Mouse (Mus musculus) kidney, adult 2 months (tissue): ENCODE results near the gene Uggt2. TPM values are rescaled to one million over a fixed set of nuclear protein-coding genes. Genes with fewer than 3 reads are reported as not detected.

ENCODE experiments used
- DNase-seq: peaks from one replicate; pipeline ENCODE4 v3.0.0; 2021
- H3K27ac ChIP-seq: fragments of 200-500 bp; 2 replicates; pipeline ENCODE4 v1.5.1; 2012; ENCODE audit warnings: low read depth, low read length, control low read depth, inconsistent platforms; ENCODE audit not compliant: insufficient read depth
- H3K27me3 ChIP-seq: fragments of 200-500 bp; replicated peaks from 2 replicates; pipeline ENCODE4 v1.6.1; 2012; ENCODE audit warnings: mild to moderate bottlenecking, moderate library complexity, low read length, inconsistent platforms; ENCODE audit not compliant: control insufficient read depth, insufficient read depth
- H3K36me3 ChIP-seq: fragments of 200-500 bp; 2 replicates; pipeline ENCODE4 v1.6.1; 2012; ENCODE audit warnings: mild to moderate bottlenecking, moderate library complexity, low read length, inconsistent platforms; ENCODE audit not compliant: control insufficient read depth, insufficient read depth
- H3K4me1 ChIP-seq: fragments of 200-500 bp; 2 replicates; pipeline ENCODE4 v1.6.1; 2011; ENCODE audit warnings: low read length; ENCODE audit not compliant: control insufficient read depth, insufficient read depth
- H3K4me3 ChIP-seq: fragments of 200-500 bp; 2 replicates; pipeline ENCODE4 v1.5.1; 2011; ENCODE audit warnings: mild to moderate bottlenecking, low read depth, low read length, control low read depth; ENCODE audit not compliant: insufficient read depth
- CTCF ChIP-seq: fragments of 200-500 bp; conservative IDR thresholded peaks from 2 replicates; pipeline ENCODE4 v1.5.1; 2011; ENCODE audit warnings: low read depth, mild to moderate bottlenecking, control low read depth, low read length, moderate library complexity, mixed read lengths; ENCODE audit not compliant: insufficient read depth, insufficient read length
- POLR2A ChIP-seq: fragments of 200-500 bp; IDR thresholded peaks from one replicate; pipeline ENCODE4 v1.6.1; 2011; ENCODE audit warnings: low read depth, low read length, control low read depth
- WGBS: fragments of 180-500 bp; shearing (Covaris S2); methylation state at CpG from one replicate; pipeline ENCODE4 v1.1.7; 2018; 5-methylcytosine and 5-hydroxymethylcytosine counted together
- polyA plus RNA-seq: library from polyadenylated mRNA; depleted of rRNA; stranded (reverse); fragments of >200 nt; gene quantifications from 2 replicates; pipeline ENCODE4 v1.2.3, GENCODE M21; 2012

Uggt2 gene
- polyA plus RNA-seq, 1 experiment = 3.4 TPM

GRCm38 (mm10) chr14:119125840-119126239, 26.6 kb upstream of the Uggt2 start:
- WGBS = 80% methylated on average over 4 of the region's 4 CpGs
- Histone ChIP-seq H3K27ac (no peak overlapping the region), H3K4me1 (0 out of 2 replicates have a peak, but pooled peaks cover 2% of the 10 kb centered on the region), H3K27me3 (no peaks in the 10 kb centered on the region), H3K4me3 (no peak overlapping the region), H3K36me3 (no peaks in the 10 kb centered on the region)
- DNase-seq = no peak
- TF ChIP-seq CTCF = no peak
- no peak for TF ChIP-seq POLR2A

DNA sequence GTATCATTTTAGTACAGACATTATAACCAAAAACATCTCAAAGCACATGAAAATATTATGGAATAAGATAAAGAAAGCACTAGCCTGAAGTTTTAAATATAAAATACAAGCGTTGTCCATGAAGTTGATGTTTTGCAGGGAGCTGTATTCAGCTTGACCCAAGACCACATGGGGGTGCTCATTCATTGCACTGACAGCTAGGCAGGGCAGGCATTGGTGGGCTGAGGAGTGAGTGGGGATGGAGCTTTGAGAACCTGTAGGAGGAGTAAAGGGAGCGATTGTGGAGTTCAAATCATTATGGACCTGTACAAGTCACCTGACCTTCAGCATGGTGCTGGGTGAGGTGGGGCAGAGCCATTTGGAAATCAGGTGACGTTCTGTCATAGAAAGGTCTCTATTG, 24.8 kb upstream of the Uggt2 start:
- H3K27ac ChIP-seq = no peak overlapping the region
- no peak overlapping the region for H3K4me3 ChIP-seq
- WGBS = 37% methylated on average over 3 of the region's 3 CpGs
- no peak for DNase-seq
- H3K4me1 ChIP-seq = 0 out of 2 replicates have a peak, but pooled peaks cover 2% of the 10 kb centered on the region
- H3K27me3 ChIP-seq = no peaks in the 10 kb centered on the region
- H3K36me3 ChIP-seq = no peaks in the 10 kb centered on the region
- TF ChIP-seq POLR2A (no peak), CTCF (peak; percentile 35)

- Histone ChIP-seq H3K36me3 (no peaks in the 10 kb centered on the region), H3K27ac (no peak overlapping the region), H3K27me3 (no peaks in the 10 kb centered on the region), H3K4me1 (0 out of 2 replicates have a peak, but pooled peaks cover 2% of the 10 kb centered on the region), H3K4me3 (peak overlapping the region; percentile 13; the same call in 1 of the 2 replicates)
- no peak for DNase-seq
- no peak for TF ChIP-seq CTCF
- no peak for TF ChIP-seq POLR2A
- WGBS = 4% methylated on average over 12 of the region's 12 CpGs
Observed at GRCm38 (mm10) chr14:119123582-119123981, 24.4 kb upstream of the Uggt2 start.

- 61% methylated on average over 6 of the region's 6 CpGs for WGBS
- no peaks in the 10 kb centered on the region for H3K4me1 ChIP-seq
- TF ChIP-seq CTCF (no peak), POLR2A (no peak)
Observed at GRCm38 (mm10) chr14:119112558-119112957, 13.3 kb upstream of the Uggt2 start.

DNA sequence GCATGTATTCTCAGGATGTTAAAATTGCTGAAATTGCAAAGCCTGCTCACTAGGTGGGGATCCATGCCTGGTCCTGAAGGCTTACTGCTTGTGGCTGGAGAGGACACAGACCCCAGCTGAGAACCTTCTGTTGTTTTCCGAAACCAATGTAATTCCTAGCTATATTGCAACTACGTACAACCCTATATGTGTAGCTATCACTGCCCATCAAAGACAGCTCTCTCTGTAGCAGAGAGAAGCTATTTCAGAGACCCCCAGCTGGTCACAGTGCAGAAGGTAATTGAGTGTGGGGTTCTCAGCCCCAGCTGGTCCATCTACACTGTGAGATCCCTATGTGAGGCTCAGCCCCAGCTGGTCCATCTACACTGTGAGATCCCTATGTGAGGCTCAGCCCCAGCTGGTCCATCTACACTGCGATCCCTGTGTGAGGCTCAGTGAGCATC, 10.6 kb upstream of the Uggt2 start:
- no peak overlapping the region for H3K4me3 ChIP-seq
- WGBS = 86% methylated on average over 3 of the region's 3 CpGs
- TF ChIP-seq CTCF = no peak
- no peak for TF ChIP-seq POLR2A
- H3K27me3 ChIP-seq = no peaks in the 10 kb centered on the region
- H3K4me1 ChIP-seq = no peaks in the 10 kb centered on the region
- H3K27ac ChIP-seq = no peak overlapping the region
- no peak for DNase-seq
- H3K36me3 ChIP-seq = no peaks in the 10 kb centered on the region

More at GRCm38 (mm10) chr14:119112558-119112957, 13.3 kb upstream of the Uggt2 start:
- H3K4me3 ChIP-seq = no peak overlapping the region
- H3K36me3 ChIP-seq = no peaks in the 10 kb centered on the region
- no peak overlapping the region for H3K27ac ChIP-seq
- DNase-seq = no peak
- H3K27me3 ChIP-seq = no peaks in the 10 kb centered on the region

DNA sequence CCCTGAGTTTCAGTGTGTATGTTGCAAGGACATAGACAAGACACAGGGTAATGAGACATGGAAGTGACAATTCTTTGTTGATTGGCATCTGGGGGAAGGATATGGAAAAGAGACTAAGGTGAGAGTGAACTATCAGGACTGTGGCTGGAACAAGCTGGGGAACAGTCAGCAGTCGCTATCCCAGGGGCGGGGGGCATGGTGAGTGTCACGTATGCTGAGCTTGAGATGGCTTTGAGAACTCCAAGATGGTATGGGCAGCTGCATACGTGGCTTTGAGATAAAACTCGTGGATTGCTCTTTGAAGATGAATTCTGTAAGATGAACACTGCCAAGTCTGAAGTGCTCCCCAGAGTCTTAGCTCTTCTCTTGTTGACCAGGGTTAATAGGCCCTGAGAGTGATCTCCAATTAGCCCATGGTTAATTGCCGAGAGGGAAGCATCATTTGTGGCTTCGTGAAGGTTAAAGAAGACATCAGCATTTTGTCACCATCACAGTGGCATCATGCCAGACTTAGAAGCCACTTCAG, 9.6 kb upstream of the Uggt2 start:
- H3K36me3 ChIP-seq = no peaks in the 10 kb centered on the region
- no peaks in the 10 kb centered on the region for H3K27me3 ChIP-seq
- no peaks in the 10 kb centered on the region for H3K4me1 ChIP-seq
- H3K4me3 ChIP-seq = no peak overlapping the region
- no peak for DNase-seq
- no peak overlapping the region for H3K27ac ChIP-seq
- 75% methylated on average over 7 of the region's 7 CpGs for WGBS
- TF ChIP-seq POLR2A (no peak), CTCF (no peak)

DNA sequence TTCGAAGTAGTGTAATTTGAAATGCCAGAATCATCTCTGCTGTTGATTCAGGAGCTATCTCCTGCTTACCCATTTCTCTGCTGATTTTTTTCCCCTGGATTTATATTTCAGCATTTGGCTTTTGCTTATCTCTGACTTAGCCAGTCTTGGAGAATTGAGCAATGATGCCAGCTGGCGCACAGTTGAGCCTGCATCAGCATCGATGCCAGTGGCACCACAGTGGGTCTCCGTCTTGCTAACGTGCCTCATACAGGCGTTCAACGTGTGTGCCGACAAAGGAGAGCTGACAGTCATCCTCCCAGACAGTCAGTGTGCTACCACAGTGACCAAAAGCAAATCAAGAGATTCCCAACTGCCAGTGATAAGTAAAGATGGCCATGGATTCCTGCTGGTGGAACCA, 8.4 kb upstream of the Uggt2 start:
- no peaks in the 10 kb centered on the region for H3K36me3 ChIP-seq
- no peaks in the 10 kb centered on the region for H3K27me3 ChIP-seq
- 92% methylated on average over 8 of the region's 8 CpGs for WGBS
- no peak overlapping the region for H3K4me3 ChIP-seq
- H3K27ac ChIP-seq = no peak overlapping the region
- no peak for TF ChIP-seq CTCF
- DNase-seq = no peak
- H3K4me1 ChIP-seq = no peaks in the 10 kb centered on the region

DNA sequence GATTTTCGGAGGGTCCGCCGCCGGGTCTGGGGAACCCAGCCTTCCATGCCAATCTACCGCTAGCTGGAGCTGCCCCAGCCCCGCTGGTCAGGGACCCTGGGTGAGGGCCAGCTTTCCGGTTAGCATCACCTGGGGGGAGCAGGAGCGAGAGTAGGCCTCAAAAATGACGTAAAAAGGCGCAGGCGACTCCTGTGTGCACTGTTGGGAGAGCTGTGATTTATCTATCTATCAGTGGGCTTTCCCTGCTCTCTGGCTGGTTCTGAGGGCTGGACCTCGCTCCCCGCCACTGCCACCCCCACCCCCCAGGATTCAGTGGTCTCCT, 301 bp upstream of the Uggt2 start:
- Histone ChIP-seq H3K36me3 (no peaks in the 10 kb centered on the region), H3K4me3 (peak overlapping the region; percentile 66), H3K27ac (no peak overlapping the region), H3K27me3 (no peaks in the 10 kb centered on the region), H3K4me1 (0 out of 2 replicates have a peak, but pooled peaks cover 3% of the 10 kb centered on the region)
- WGBS = 5% methylated on average over 13 of the region's 13 CpGs
- no peak for DNase-seq
- TF ChIP-seq CTCF (no peak), POLR2A (no peak)
